Mouse (Mus musculus) CH12.LX (cell line): ENCODE results near the gene Gm14085. TPM values are rescaled to one million over a fixed set of nuclear protein-coding genes. Genes with fewer than 3 reads are reported as not detected.
A peak's percentile ranks its signal among the peaks of the same experiment; 100 is the strongest.
"Not testable (repeated sequence)": the region's sequence is repeated elsewhere in the genome, so short reads cannot be mapped to it uniquely, and the experiment has no call there.

Source experiments
- DNase-seq: peaks from one replicate; pipeline ENCODE4 v3.0.0-alpha.2; 2013; ENCODE audit errors: extremely low read depth
- H3K27ac ChIP-seq: 2 replicates; pipeline ENCODE4 v1.5.1; 2012; ENCODE audit warnings: low read depth, mild to moderate bottlenecking, control low read depth, moderate library complexity; ENCODE audit not compliant: insufficient read depth
- H3K27me3 ChIP-seq: replicated peaks from 2 replicates; pipeline ENCODE3; 2012; ENCODE audit warnings: inconsistent platforms
- H3K36me3 ChIP-seq, 2 experiments: replicated peaks in 1 of 2; 2 replicates each; pipeline versions ENCODE3 to v1.6.1; 2012; ENCODE audit warnings: inconsistent platforms in 1 of 2, low read length in 1 of 2, mild to moderate bottlenecking in 1 of 2, mixed read lengths in 1 of 2, moderate library complexity in 1 of 2; ENCODE audit not compliant: control insufficient read depth in 1 of 2, insufficient read depth in 1 of 2
- H3K4me1 ChIP-seq, 2 experiments: 2 replicates each; pipeline ENCODE4 v1.6.1; 2012; ENCODE audit warnings: inconsistent platforms in 1 of 2, moderate library complexity in 1 of 2; ENCODE audit not compliant: insufficient read depth in 2 of 2, control insufficient read depth in 1 of 2
- H3K4me2 ChIP-seq: 2 replicates; pipeline ENCODE4 v1.6.1; 2012; ENCODE audit warnings: low read depth, mild to moderate bottlenecking, control low read depth; ENCODE audit not compliant: poor library complexity, insufficient read depth, severe bottlenecking
- H3K4me3 ChIP-seq, 3 experiments: fragments of 150-350 bp in 1 of 3; sonication (generic) in 1 of 3; replicated peaks in 1 of 3; 2 replicates each; pipeline versions ENCODE3 to v1.5.1; 2011 to 2012; ENCODE audit warnings: low read depth in 2 of 3, low read length in 2 of 3, mild to moderate bottlenecking in 2 of 3, moderate library complexity in 2 of 3, control low read depth in 1 of 3, improper control_type of control experiment in 1 of 3, inconsistent platforms in 1 of 3, mixed read lengths in 1 of 3; ENCODE audit not compliant: poor library complexity in 1 of 3
- H3K79me2 ChIP-seq: replicated peaks from 2 replicates; pipeline ENCODE4 v1.6.1; 2012; ENCODE audit warnings: mild to moderate bottlenecking, moderate library complexity; ENCODE audit not compliant: control insufficient read depth, poor library complexity, insufficient read depth, severe bottlenecking; ENCODE audit errors: extremely low read depth
- H3K9ac ChIP-seq: 2 replicates; pipeline ENCODE4 v1.6.1; 2012; ENCODE audit warnings: low read depth, mild to moderate bottlenecking, control low read depth, moderate library complexity; ENCODE audit not compliant: insufficient read depth
- H3K9me3 ChIP-seq: replicated peaks from 2 replicates; pipeline ENCODE3; 2012; ENCODE audit warnings: low read length, inconsistent platforms, mixed read lengths
- CHD2 ChIP-seq: IDR thresholded peaks from 2 replicates; pipeline ENCODE4 v1.6.1; 2011; ENCODE audit warnings: low read length, improper control_type of control experiment
- CTCF ChIP-seq, 2 experiments: IDR thresholded peaks in 1 of 2; conservative IDR thresholded peaks in 1 of 2; 2 replicates each; pipeline ENCODE4 v1.5.1; 2011 to 2012; ENCODE audit warnings: low read depth in 2 of 2, low read length in 2 of 2, improper control_type of control experiment in 1 of 2, inconsistent platforms in 1 of 2, mild to moderate bottlenecking in 1 of 2, moderate library complexity in 1 of 2
- E2F4 ChIP-seq: IDR thresholded peaks from 2 replicates; pipeline ENCODE4 v1.6.1; 2011; ENCODE audit warnings: low read depth, low read length, improper control_type of control experiment; ENCODE audit not compliant: insufficient replicate concordance
- ETS1 ChIP-seq: conservative IDR thresholded peaks from 2 replicates; pipeline ENCODE4 v1.6.1; 2012; ENCODE audit warnings: low read depth, mild to moderate bottlenecking, inconsistent platforms, low read length, improper control_type of control experiment, moderate library complexity
- KAT2A ChIP-seq: IDR thresholded peaks from 2 replicates; pipeline ENCODE4 v1.6.1; 2012; ENCODE audit warnings: low read length, improper control_type of control experiment, inconsistent platforms; ENCODE audit not compliant: insufficient replicate concordance
- RAD21 ChIP-seq: IDR thresholded peaks from 2 replicates; pipeline ENCODE4 v1.6.1; 2011; ENCODE audit warnings: low read depth, mild to moderate bottlenecking, low read length, improper control_type of control experiment, moderate library complexity
- SMC3 ChIP-seq: IDR thresholded peaks from 2 replicates; pipeline ENCODE4 v1.6.1; 2011; ENCODE audit warnings: low read depth, low read length, improper control_type of control experiment
- UBTF ChIP-seq: IDR thresholded peaks from 2 replicates; pipeline ENCODE4 v1.6.1; 2012; ENCODE audit warnings: low read depth, mild to moderate bottlenecking, inconsistent platforms, low read length, improper control_type of control experiment, moderate library complexity
- USF1 ChIP-seq: IDR thresholded peaks from 2 replicates; pipeline ENCODE4 v1.6.1; 2014; ENCODE audit warnings: low read depth, mild to moderate bottlenecking, inconsistent platforms, low read length, improper control_type of control experiment
- USF2 ChIP-seq: conservative IDR thresholded peaks from 2 replicates; pipeline ENCODE4 v1.6.1; 2011; ENCODE audit warnings: low read depth, low read length, improper control_type of control experiment
- ZNF384 ChIP-seq: IDR thresholded peaks from 2 replicates; pipeline ENCODE4 v1.6.1; 2012; ENCODE audit warnings: low read depth, low read length, improper control_type of control experiment, inconsistent platforms
- dilution Hi-C: fragments of 300-500 bp; cut with MboI; formaldehyde crosslinking; loops from 2 replicates; pipeline ENCODE4 v1.14.3; 2020; ENCODE audit warnings: low sequenced_read_pairs; ENCODE audit not compliant: extremely low pct_unique_long_range_greater_than_20kb, extremely low pct_ligation_motif_present
- in situ Hi-C: fragments of 300-500 bp; cut with MboI; formaldehyde crosslinking; loops from 3 replicates; pipeline ENCODE4 v1.14.3; 2019; ENCODE audit warnings: low sequenced_read_pairs, low pct_ligation_motif_present, low pct_unique_long_range_greater_than_20kb, mixed read lengths
- polyA plus RNA-seq: library from polyadenylated mRNA; unstranded; fragments of >175 nt; gene quantifications from 2 replicates; pipeline ENCODE4 v1.2.1, GENCODE M21; 2012; ENCODE audit warnings: low read depth; ENCODE audit not compliant: insufficient read length
- total RNA-seq, 2 experiments: library from RNA; depleted of rRNA; stranded (reverse); fragments of 300-350 nt in 1 of 2; fragments of >200 nt in 1 of 2; gene quantifications; 2 replicates each; pipeline ENCODE4 v1.2.3; 2012 to 2014

Gm14085 gene
- total and polyA plus RNA-seq, 3 experiments, result 0.24 TPM; not detected in 2

GRCm38 (mm10) chr2:122486674-122487073 lies 1.9 kb downstream of the Gm14085 start:
- DNase-seq, result no peak
- dilution Hi-C loops, result no loop called here
- H3K36me3 ChIP-seq, result no peaks in the 10 kb centered on the region
- H3K4me1 ChIP-seq, result no peaks in the 10 kb centered on the region
- no peak for TF ChIP-seq ETS1
- no peak for TF ChIP-seq RAD21
- no peak for TF ChIP-seq USF1
- TF ChIP-seq CHD2, result no peak
- TF ChIP-seq, all 38 proteins: peak for 0
- Histone ChIP-seq H3K27me3 (no peaks in the 10 kb centered on the region), H3K4me2 (no peak overlapping the region), H3K4me3 (no peak overlapping the region), H3K27ac (no peak overlapping the region), H3K79me2 (no peaks in the 10 kb centered on the region), H3K9ac (no peak overlapping the region), H3K9me3 (peaks cover 3% of the 10 kb centered on the region)
- in situ Hi-C loops, result no loop called here

DNA sequence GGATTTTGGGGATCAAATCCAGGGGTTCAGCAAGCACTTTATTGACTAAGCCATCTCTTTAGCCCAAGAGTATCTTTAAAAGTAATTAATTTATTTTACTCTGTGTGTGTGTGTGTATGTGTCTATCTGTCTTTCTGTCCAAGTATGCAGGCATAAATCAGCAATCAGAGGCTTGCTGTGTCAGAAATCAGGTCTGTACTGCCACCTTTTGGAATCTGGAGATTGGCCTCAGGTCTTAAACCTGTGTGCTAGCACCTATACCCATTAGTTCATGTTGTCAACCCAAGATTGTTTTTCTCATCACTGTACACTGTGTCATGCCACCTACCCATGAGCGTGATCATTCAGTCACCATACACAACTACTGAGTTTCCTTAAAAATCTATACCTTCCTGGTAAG lies 45.0 kb downstream of the Gm14085 start:
- H3K4me2 ChIP-seq, H3K4me1 ChIP-seq, H3K4me3 ChIP-seq, dilution Hi-C loops, H3K79me2 ChIP-seq, H3K27ac ChIP-seq, H3K36me3 ChIP-seq, in situ Hi-C loops, H3K9me3 ChIP-seq, H3K27me3 ChIP-seq, H3K9ac ChIP-seq: not testable (repeated sequence)
- peak; percentile 1 for DNase-seq
- TF ChIP-seq RAD21 (peak; percentile 40), CTCF (conservative IDR thresholded peaks at IDR 0.05 in 1 of 2, IDR thresholded peaks at IDR 0.05 in 1 of 2; ENCODE audit: low read depth in 2 of 2, low read length in 2 of 2) (peak in 1 of 2 experiments; percentile 38; a peak in 2 of 4 replicates), SMC3 (peak; percentile 22; the same call in 1 of the 2 replicates)

- H3K9ac ChIP-seq, result no peak overlapping the region
- no peak overlapping the region for H3K4me3 ChIP-seq
- no peaks in the 10 kb centered on the region for H3K27me3 ChIP-seq
- dilution Hi-C loops (no loop called here), in situ Hi-C loops (no loop called here)
- H3K9me3 ChIP-seq, result no peaks in the 10 kb centered on the region
- DNase-seq, result no peak
- no peak overlapping the region for H3K27ac ChIP-seq
- H3K4me2 ChIP-seq, result no peak overlapping the region
- H3K79me2 ChIP-seq, result no peaks in the 10 kb centered on the region
- no peaks in the 10 kb centered on the region for H3K4me1 ChIP-seq
- no peak for TF ChIP-seq E2F4
- TF ChIP-seq UBTF, result no peak
- TF ChIP-seq KAT2A, result no peak
- TF ChIP-seq ZNF384, result no peak
- no peak for TF ChIP-seq USF2
- no peaks in the 10 kb centered on the region for H3K36me3 ChIP-seq
These were observed 46.5 kb downstream of the Gm14085 start for GRCm38 (mm10) chr2:122531290-122531689.
